Mouse (Mus musculus): ENCODE data around the gene Kiss1r. TPM values are rescaled to one million over a fixed set of nuclear protein-coding genes. Genes with fewer than 3 reads are reported as not detected.
"Not testable (repeated sequence)": the region's sequence is repeated elsewhere in the genome, so short reads cannot be mapped to it uniquely, and the experiment has no call there.

Gene Kiss1r
- polyA plus RNA-seq, 1 experiment from 2014 or later = 1.0 TPM

DNA sequence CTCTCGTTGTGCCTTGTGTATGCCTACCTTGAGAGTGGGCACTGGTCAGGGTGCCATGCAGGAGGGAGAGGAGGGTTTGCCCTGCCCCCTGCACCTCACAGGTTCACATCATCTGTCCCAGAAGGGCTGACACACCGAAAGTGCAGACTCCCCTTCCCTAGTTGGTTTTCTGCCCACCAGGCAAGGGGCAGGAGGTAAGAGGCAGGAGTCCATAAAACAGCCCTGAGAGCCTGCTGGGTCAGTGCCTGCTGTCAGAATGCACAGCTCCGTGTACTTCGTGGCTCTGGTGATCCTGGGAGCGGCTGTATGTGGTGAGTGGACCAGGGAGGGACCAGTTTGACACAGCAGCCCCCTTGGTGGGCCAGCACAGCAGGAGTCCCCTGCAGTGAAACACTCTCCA is 26.1 kb upstream of the Kiss1r start, which contains the start of gene Cfd:
Cfd (plus strand) TSS at position 184 of the 400 bp plus-strand sequence.
- DNase-seq (ENCODE audit: low spot score) (no peak), ATAC-seq (replicated peaks; ENCODE audit: low FRiP score) (no peak)
- Histone ChIP-seq H3K4me2 (ENCODE audit: low read depth, low read length, severe bottlenecking) (no peak within 1 kb of the TSS), H3K4me1 (replicated peaks; ENCODE audit: control insufficient read depth, insufficient read depth, low read length) (no peaks in the 10 kb centered on the region), H3K27ac (ENCODE audit: low read depth, low read length) (no peak within 1 kb of the TSS), H3K9ac (ENCODE audit: low read length) (no peak within 1 kb of the TSS), H3K4me3 (ENCODE audit: low read depth, low read length) (no peak within 1 kb of the TSS), H3K9me3 (ENCODE audit: control insufficient read depth, low read length) (no peaks in the 10 kb centered on the region), H3K36me3 (ENCODE audit: control insufficient read depth, insufficient read depth, low read length) (no peaks in the 10 kb centered on the region), H3K27me3 (ENCODE audit: control insufficient read depth, insufficient read depth, low read length) (0 out of 2 replicates have a peak, but pooled peaks cover 2% of the 10 kb centered on the region)
- 32% methylated on average over 5 of the region's 5 CpGs for WGBS

GRCm38 (mm10) chr10:79892451-79893118 is 24.2 kb upstream of the Kiss1r start:
- H3K27ac ChIP-seq (ENCODE audit: low read depth, low read length); H3K27me3 ChIP-seq (ENCODE audit: control insufficient read depth, insufficient read depth, low read length); H3K9ac ChIP-seq (ENCODE audit: low read length); H3K36me3 ChIP-seq (ENCODE audit: control insufficient read depth, insufficient read depth, low read length); H3K4me1 ChIP-seq (replicated peaks; ENCODE audit: control insufficient read depth, insufficient read depth, low read length); H3K4me3 ChIP-seq (ENCODE audit: low read depth, low read length); H3K9me3 ChIP-seq (ENCODE audit: control insufficient read depth, low read length); H3K4me2 ChIP-seq (ENCODE audit: low read depth, low read length, severe bottlenecking): not testable (repeated sequence)
- DNase-seq (ENCODE audit: low spot score) (peak; percentile 92), ATAC-seq (replicated peaks; ENCODE audit: low FRiP score) (peak; percentile 65)
- 43% methylated on average over 22 of the region's 22 CpGs for WGBS

DNA sequence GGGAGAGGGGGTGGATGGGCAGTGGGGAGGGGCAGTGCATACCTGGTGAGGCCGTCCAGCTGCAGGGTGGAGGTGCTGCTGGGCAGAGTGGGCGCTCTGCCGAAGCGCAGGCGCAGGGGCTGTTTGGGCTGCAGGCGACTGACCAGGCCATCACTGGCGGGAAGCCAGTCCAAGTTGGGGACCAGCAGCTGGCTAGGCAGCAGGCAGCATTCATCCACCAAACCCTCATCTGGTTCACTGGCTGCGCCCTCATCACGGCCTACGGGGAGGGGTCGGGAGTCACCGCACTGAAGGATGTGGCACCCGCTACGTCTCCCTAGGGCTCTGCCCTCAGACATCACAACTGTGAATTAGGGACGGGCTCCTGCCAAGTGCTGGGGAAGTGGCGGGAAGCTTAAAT is 20.5 kb upstream of the Kiss1r start:
- DNase-seq (ENCODE audit: low spot score) = no peak
- H3K36me3 ChIP-seq (ENCODE audit: control insufficient read depth, insufficient read depth, low read length) = peaks cover 2% of the 10 kb centered on the region; the same call in 1 of the 2 replicates
- no peak overlapping the region for H3K4me3 ChIP-seq (ENCODE audit: low read depth, low read length)
- no peak overlapping the region for H3K9ac ChIP-seq (ENCODE audit: low read length)
- H3K27ac ChIP-seq (ENCODE audit: low read depth, low read length) = no peak overlapping the region
- no peak overlapping the region for H3K4me2 ChIP-seq (ENCODE audit: low read depth, low read length, severe bottlenecking)
- H3K9me3 ChIP-seq (ENCODE audit: control insufficient read depth, low read length) = no peaks in the 10 kb centered on the region
- ATAC-seq (replicated peaks; ENCODE audit: low FRiP score) = no peak
- H3K4me1 ChIP-seq (replicated peaks; ENCODE audit: control insufficient read depth, insufficient read depth, low read length) = peaks cover 6% of the 10 kb centered on the region
- peaks cover 13% of the 10 kb centered on the region; the same call in 1 of the 2 replicates for H3K27me3 ChIP-seq (ENCODE audit: control insufficient read depth, insufficient read depth, low read length)
- WGBS = 93% methylated on average over 16 of the region's 16 CpGs

GRCm38 (mm10) chr10:79896814-79897213 is 20.0 kb upstream of the Kiss1r start:
- Histone ChIP-seq H3K27me3 (ENCODE audit: control insufficient read depth, insufficient read depth, low read length) (peaks cover 13% of the 10 kb centered on the region; the same call in 1 of the 2 replicates), H3K4me2 (ENCODE audit: low read depth, low read length, severe bottlenecking) (no peak overlapping the region), H3K4me1 (replicated peaks; ENCODE audit: control insufficient read depth, insufficient read depth, low read length) (peaks cover 7% of the 10 kb centered on the region), H3K9ac (ENCODE audit: low read length) (no peak overlapping the region), H3K27ac (ENCODE audit: low read depth, low read length) (no peak overlapping the region), H3K9me3 (ENCODE audit: control insufficient read depth, low read length) (no peaks in the 10 kb centered on the region), H3K4me3 (ENCODE audit: low read depth, low read length) (no peak overlapping the region), H3K36me3 (ENCODE audit: control insufficient read depth, insufficient read depth, low read length) (peaks cover 2% of the 10 kb centered on the region; the same call in 1 of the 2 replicates)
- 89% methylated on average over 13 of the region's 13 CpGs for WGBS
- DNase-seq (ENCODE audit: low spot score) = no peak
- ATAC-seq (replicated peaks; ENCODE audit: low FRiP score) = no peak

- peaks cover 17% of the 10 kb centered on the region; the same call in 1 of the 2 replicates for H3K27me3 ChIP-seq (ENCODE audit: control insufficient read depth, insufficient read depth, low read length)
- H3K27ac ChIP-seq (ENCODE audit: low read depth, low read length) = no peak overlapping the region
- ATAC-seq (replicated peaks; ENCODE audit: low FRiP score) = no peak
These were observed 19.2 kb upstream of the Kiss1r start for GRCm38 (mm10) chr10:79897316-79898245.

DNA sequence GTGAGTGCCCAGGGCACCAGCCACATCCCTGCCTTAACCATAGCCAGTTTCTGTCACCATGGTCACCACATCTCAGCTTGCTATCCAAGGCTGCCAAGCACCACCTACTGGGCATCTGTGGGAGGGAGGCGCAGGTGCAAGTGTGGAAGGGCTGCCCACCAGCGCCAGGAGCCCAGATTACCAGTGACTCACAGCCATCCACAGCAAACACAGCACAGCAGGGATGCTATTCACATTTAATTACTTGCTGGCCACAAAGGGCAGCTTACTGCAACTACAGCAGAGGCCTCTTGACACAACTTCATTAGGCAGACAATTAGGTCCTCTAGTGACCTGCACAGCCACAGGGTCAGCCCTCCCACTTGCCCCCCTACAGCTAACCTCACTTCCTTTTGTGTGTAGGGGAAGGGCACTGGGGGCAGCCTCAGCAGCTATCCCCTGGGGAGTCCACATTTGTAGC is 15.8 kb upstream of the Kiss1r start:
- H3K4me1 ChIP-seq (replicated peaks; ENCODE audit: control insufficient read depth, insufficient read depth, low read length) = peaks cover 7% of the 10 kb centered on the region
- H3K27me3 ChIP-seq (ENCODE audit: control insufficient read depth, insufficient read depth, low read length) = peaks cover 25% of the 10 kb centered on the region; the same call in 1 of the 2 replicates
- peak; percentile 58 for ATAC-seq (replicated peaks; ENCODE audit: low FRiP score)
- H3K36me3 ChIP-seq (ENCODE audit: control insufficient read depth, insufficient read depth, low read length) = peaks cover 2% of the 10 kb centered on the region; the same call in 1 of the 2 replicates
- no peak overlapping the region for H3K9ac ChIP-seq (ENCODE audit: low read length)
- H3K9me3 ChIP-seq (ENCODE audit: control insufficient read depth, low read length) = no peaks in the 10 kb centered on the region
- H3K4me3 ChIP-seq (ENCODE audit: low read depth, low read length) = no peak overlapping the region
- DNase-seq (ENCODE audit: low spot score) = no peak
- H3K27ac ChIP-seq (ENCODE audit: low read depth, low read length) = no peak overlapping the region
- 14% methylated on average over 2 of the region's 2 CpGs for WGBS
- H3K4me2 ChIP-seq (ENCODE audit: low read depth, low read length, severe bottlenecking) = no peak overlapping the region

More at GRCm38 (mm10) chr10:79897316-79898245, 19.2 kb upstream of the Kiss1r start:
- Histone ChIP-seq H3K36me3 (ENCODE audit: control insufficient read depth, insufficient read depth, low read length) (peaks cover 2% of the 10 kb centered on the region; the same call in 1 of the 2 replicates), H3K9ac (ENCODE audit: low read length) (no peak overlapping the region), H3K4me3 (ENCODE audit: low read depth, low read length) (no peak overlapping the region), H3K4me2 (ENCODE audit: low read depth, low read length, severe bottlenecking) (no peak overlapping the region), H3K4me1 (replicated peaks; ENCODE audit: control insufficient read depth, insufficient read depth, low read length) (peaks cover 7% of the 10 kb centered on the region), H3K9me3 (ENCODE audit: control insufficient read depth, low read length) (no peaks in the 10 kb centered on the region)
- DNase-seq (ENCODE audit: low spot score) = no peak
- 56% methylated on average over 19 of the region's 20 CpGs for WGBS

GRCm38 (mm10) chr10:79906712-79907111 is 10.1 kb upstream of the Kiss1r start:
- WGBS = 96% methylated on average over 9 of the region's 9 CpGs
- Histone ChIP-seq H3K4me1 (replicated peaks; ENCODE audit: control insufficient read depth, insufficient read depth, low read length) (0 out of 2 replicates have a peak, but pooled peaks cover 5% of the 10 kb centered on the region), H3K27me3 (ENCODE audit: control insufficient read depth, insufficient read depth, low read length) (peaks cover 13% of the 10 kb centered on the region; the same call in 1 of the 2 replicates), H3K9ac (ENCODE audit: low read length) (no peak overlapping the region), H3K27ac (ENCODE audit: low read depth, low read length) (no peak overlapping the region), H3K4me3 (ENCODE audit: low read depth, low read length) (no peak overlapping the region), H3K4me2 (ENCODE audit: low read depth, low read length, severe bottlenecking) (no peak overlapping the region), H3K9me3 (ENCODE audit: control insufficient read depth, low read length) (no peaks in the 10 kb centered on the region), H3K36me3 (ENCODE audit: control insufficient read depth, insufficient read depth, low read length) (no peaks in the 10 kb centered on the region; the same call in 1 of the 2 replicates)
- DNase-seq (ENCODE audit: low spot score) (no peak), ATAC-seq (replicated peaks; ENCODE audit: low FRiP score) (no peak)

DNA sequence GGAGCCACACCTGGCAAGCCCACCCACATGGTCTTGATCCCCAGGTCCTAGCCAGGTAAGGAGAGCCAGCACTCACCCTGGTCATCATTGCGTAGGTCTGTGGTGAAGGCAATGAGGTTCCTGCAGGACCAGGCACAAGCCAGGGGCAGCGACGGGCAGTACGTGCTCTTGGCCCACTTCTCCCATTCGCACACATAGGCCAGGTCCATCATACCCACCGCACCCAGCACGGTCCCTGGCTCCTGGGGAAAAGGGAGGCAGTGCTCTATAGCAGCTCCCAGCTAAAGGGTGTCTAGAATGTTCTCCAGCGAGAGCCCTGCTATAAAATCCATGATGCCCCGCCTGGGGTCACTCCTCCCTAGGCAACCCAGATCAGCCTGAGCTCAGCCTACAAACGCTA is 9.4 kb upstream of the Kiss1r start:
- no peaks in the 10 kb centered on the region for H3K9me3 ChIP-seq (ENCODE audit: control insufficient read depth, low read length)
- H3K4me3 ChIP-seq (ENCODE audit: low read depth, low read length) = no peak overlapping the region
- H3K27ac ChIP-seq (ENCODE audit: low read depth, low read length) = no peak overlapping the region
- WGBS = 95% methylated on average over 10 of the region's 10 CpGs
- DNase-seq (ENCODE audit: low spot score) = no peak
- ATAC-seq (replicated peaks; ENCODE audit: low FRiP score) = no peak
- H3K4me1 ChIP-seq (replicated peaks; ENCODE audit: control insufficient read depth, insufficient read depth, low read length) = 0 out of 2 replicates have a peak, but pooled peaks cover 5% of the 10 kb centered on the region
- no peaks in the 10 kb centered on the region; the same call in 1 of the 2 replicates for H3K36me3 ChIP-seq (ENCODE audit: control insufficient read depth, insufficient read depth, low read length)
- H3K4me2 ChIP-seq (ENCODE audit: low read depth, low read length, severe bottlenecking) = no peak overlapping the region
- H3K9ac ChIP-seq (ENCODE audit: low read length) = no peak overlapping the region
- peaks cover 11% of the 10 kb centered on the region; the same call in 1 of the 2 replicates for H3K27me3 ChIP-seq (ENCODE audit: control insufficient read depth, insufficient read depth, low read length)
